In genomic region chr11:78245261-78245626, GRCm38 (mm10) we compare ENCODE assay signal across 9 mouse cellular contexts. TPM values are rescaled to one million over a fixed set of nuclear protein-coding genes. Genes with fewer than 3 reads are reported as not detected.
DNase-seq lines count a peak whose midpoint lies in the region; ATAC-seq lines count a peak whose summit lies in the region.
"Had no signal": no experiment of that assay in that cellular context is flagged by ENCODE, and none has a peak within 500 bp of the region (broad histone marks: within the 10 kb centered on the region; RNA-seq: fewer than 3 reads in every experiment).

No protein-coding gene starts in this region.

- peaks cover 5% of the 10 kb centered on the region for H3K36me3 ChIP-seq in heart, embryonic 16.5 days (ENCODE audit: control insufficient read depth, insufficient read depth)
- peaks cover 26% of the 10 kb centered on the region for H3K36me3 ChIP-seq in hindbrain, embryonic 10.5 days
- H3K36me3 ChIP-seq in macrophage (ENCODE audit: inconsistent target) = peaks cover 4% of the 10 kb centered on the region; the same call in 1 of the 2 replicates

- peak overlapping the region; percentile 94 for H3K4me2 ChIP-seq in heart, embryonic 16.5 days (ENCODE audit: low read depth, low read length)

- no peaks in the 10 kb centered on the region for H3K27me3 ChIP-seq in heart, embryonic 16.5 days (ENCODE audit: control insufficient read depth, insufficient read depth, low read length)
- H3K27me3 ChIP-seq in hindbrain, embryonic 10.5 days (ENCODE audit: insufficient read depth, poor library complexity, severe bottlenecking) = no peaks in the 10 kb centered on the region

- H3K4me3 ChIP-seq in heart, embryonic 16.5 days (ENCODE audit: low read length) = peak overlapping the region; percentile 85
- H3K4me3 ChIP-seq in hindbrain, embryonic 10.5 days = peak overlapping the region; percentile 99
- peak overlapping the region; percentile 100 for H3K4me3 ChIP-seq in macrophage (ENCODE audit: inconsistent target)

- under 1% methylated on average over 19 of the region's 19 CpGs for WGBS in heart, embryonic 16.5 days
- WGBS in hindbrain, embryonic 10.5 days = under 1% methylated on average over 19 of the region's 19 CpGs
- under 1% methylated on average over 19 of the region's 19 CpGs for WGBS in macrophage (ENCODE audit: missing documents)

- H3K4me1 ChIP-seq in heart, embryonic 16.5 days (ENCODE audit: control insufficient read depth, insufficient read depth, low read length) = peaks cover 14% of the 10 kb centered on the region
- H3K4me1 ChIP-seq in hindbrain, embryonic 10.5 days (replicated peaks) = peaks cover 37% of the 10 kb centered on the region

- peak overlapping the region; percentile 98 for H3K27ac ChIP-seq in heart, embryonic 16.5 days (ENCODE audit: low read length)
- H3K27ac ChIP-seq in hindbrain, embryonic 10.5 days = peak overlapping the region; percentile 95
- H3K27ac ChIP-seq in macrophage = peak overlapping the region; percentile 97

- H3K9ac ChIP-seq in heart, embryonic 16.5 days (ENCODE audit: low read length) = peak overlapping the region; percentile 92

- intact Hi-C loops in heart, postnatal 36 days (cut with DNase I) = no loop called here
- intact Hi-C loops in gastrocnemius, postnatal 36 days (cut with DNase I) = no loop called here

- DNase-seq in heart, postnatal 36 days = no peak
- no peak for DNase-seq in hindbrain, embryonic 10.5 days (ENCODE audit: low spot score)
- no peak for DNase-seq in gastrocnemius, postnatal 36 days
- no peak for DNase-seq in right cerebral cortex, adult 18-20 months
- DNase-seq in testis, postnatal 10 days (ENCODE audit: low spot score) = no peak

- no peak for ATAC-seq in heart, embryonic 16.5 days (replicated peaks; ENCODE audit: extremely low read depth, insufficient read depth, low FRiP score)
- peak; percentile 4 for ATAC-seq in activated CD4-positive, CD25-positive, alpha-beta regulatory T cell, adult 4 months

- peaks cover 94% of the 10 kb centered on the region for H3K79me2 ChIP-seq in macrophage (ENCODE audit: inconsistent target)

- H3K9me3 ChIP-seq in heart, embryonic 16.5 days (replicated peaks; ENCODE audit: control insufficient read depth, low read length) = no peaks in the 10 kb centered on the region
- H3K9me3 ChIP-seq in hindbrain, embryonic 10.5 days = no peaks in the 10 kb centered on the region

RNA-seq across cellular contexts. Expression of gene Sdf2, which starts 0.3 kb away (rescaled TPM):
- 58.0 and 64.5 TPM in 2 replicates for polyA plus RNA-seq in heart, embryonic 16.5 days (2015; fragmentation: Nextera tagmentation; extraction: Ambion mirVana)
- 10 to 100 TPM; 47.4 to 47.7 TPM for total RNA-seq in heart, postnatal 36 days (2021)
- polyA plus RNA-seq in activated CD4-positive, CD25-positive, alpha-beta regulatory T cell, adult 4 months (2017; shearing (Covaris generic)) = 100 to 1,000 TPM; 102 to 108 TPM
- 53.6 and 63.8 TPM in 2 replicates for polyA plus RNA-seq in hindbrain, embryonic 10.5 days (2016; fragmentation: Nextera tagmentation; extraction: Ambion mirVana)
- total RNA-seq in macrophage (2018; cell fraction: chromatin; rRNA removed) = 10 to 100 TPM; 34.9 to 90.7 (median 49.6) TPM
- total RNA-seq in macrophage (2018; cell fraction: cytosol; rRNA removed) = 10 to 100 TPM; 51.6 to 75.2 (median 64.9) TPM
- total RNA-seq in macrophage (2018; cell fraction: nucleus; rRNA removed) = 10 to 100 TPM; 32.0 to 85.2 (median 69.1) TPM
- 54.6 to 89.4 TPM (median 68.8 TPM) in 3 replicates for polyA plus RNA-seq in macrophage (2018)
- total RNA-seq in gastrocnemius, postnatal 36 days (2021) = 10 to 100 TPM; 40.7 to 41.1 TPM

RNA-seq across cellular contexts. Expression of gene Supt6, which starts 0.5 kb away (rescaled TPM):
- 16.3 and 16.9 TPM in 2 replicates for polyA plus RNA-seq in heart, embryonic 16.5 days (2015; fragmentation: Nextera tagmentation; extraction: Ambion mirVana)
- 10 to 100 TPM; 28.4 to 29.6 TPM for total RNA-seq in heart, postnatal 36 days (2021)
- polyA plus RNA-seq in activated CD4-positive, CD25-positive, alpha-beta regulatory T cell, adult 4 months (2017; shearing (Covaris generic)) = 10 to 100 TPM; 14.4 to 18.0 TPM
- polyA plus RNA-seq in hindbrain, embryonic 10.5 days (2016; fragmentation: Nextera tagmentation; extraction: Ambion mirVana) = 35.0 and 36.3 TPM in 2 replicates
- total RNA-seq in macrophage (2018; cell fraction: chromatin; rRNA removed) = 100 to 1,000 TPM in 14 of 26 experiments, 10 to 100 TPM in 12; 79.8 to 175 (median 102) TPM
- 10 to 100 TPM; 41.9 to 59.2 (median 51.7) TPM for total RNA-seq in macrophage (2018; cell fraction: cytosol; rRNA removed)
- 10 to 100 TPM; 62.5 to 89.5 (median 75.2) TPM for total RNA-seq in macrophage (2018; cell fraction: nucleus; rRNA removed)
- 35.9 to 79.5 TPM (median 42.0 TPM) in 3 replicates for polyA plus RNA-seq in macrophage (2018)
- 10 to 100 TPM; 21.9 to 23.1 TPM for total RNA-seq in gastrocnemius, postnatal 36 days (2021)

RNA-seq across cellular contexts. Expression of gene 2610507B11Rik, which starts 16.3 kb away (rescaled TPM):
- polyA plus RNA-seq in heart, embryonic 16.5 days (2015; fragmentation: Nextera tagmentation; extraction: Ambion mirVana) = 67.1 and 70.8 TPM in 2 replicates
- 100 to 1,000 TPM; 187 to 210 TPM for total RNA-seq in heart, postnatal 36 days (2021)
- 10 to 100 TPM; 21.1 to 38.7 TPM for polyA plus RNA-seq in activated CD4-positive, CD25-positive, alpha-beta regulatory T cell, adult 4 months (2017; shearing (Covaris generic))
- 53.2 and 65.6 TPM in 2 replicates for polyA plus RNA-seq in hindbrain, embryonic 10.5 days (2016; fragmentation: Nextera tagmentation; extraction: Ambion mirVana)
- total RNA-seq in macrophage (2018; cell fraction: chromatin; rRNA removed) = 100 to 1,000 TPM in 22 of 26 experiments, 10 to 100 TPM in 4; 77.2 to 649 (median 274) TPM
- 100 to 1,000 TPM in 21 of 26 experiments, 10 to 100 TPM in 5; 71.0 to 193 (median 125) TPM for total RNA-seq in macrophage (2018; cell fraction: cytosol; rRNA removed)
- total RNA-seq in macrophage (2018; cell fraction: nucleus; rRNA removed) = 100 to 1,000 TPM in 24 of 26 experiments, 10 to 100 TPM in 2; 96.0 to 437 (median 178) TPM
- polyA plus RNA-seq in macrophage (2018) = 144 to 210 TPM (median 148 TPM) in 3 replicates
- 100 to 1,000 TPM; 212 to 228 TPM for total RNA-seq in gastrocnemius, postnatal 36 days (2021)

RNA-seq across cellular contexts. Expression of gene BC030499, which starts 45.4 kb away (rescaled TPM):
- polyA plus RNA-seq in heart, embryonic 16.5 days (2015; fragmentation: Nextera tagmentation; extraction: Ambion mirVana) = 0.32 and 0.51 TPM in 2 replicates
- total RNA-seq in heart, postnatal 36 days (2021) = under 1 TPM; 0.50 to 0.62 TPM
- 1 to 10 TPM in 1 of 2 experiments, under 1 TPM in 1; 0.65 to 1.2 TPM for polyA plus RNA-seq in activated CD4-positive, CD25-positive, alpha-beta regulatory T cell, adult 4 months (2017; shearing (Covaris generic))
- 0.52 and 0.93 TPM in 2 replicates for polyA plus RNA-seq in hindbrain, embryonic 10.5 days (2016; fragmentation: Nextera tagmentation; extraction: Ambion mirVana)
- total RNA-seq in macrophage (2018; cell fraction: chromatin; rRNA removed) = 10 to 100 TPM in 14 of 26 experiments, 1 to 10 TPM in 12; 1.8 to 36.5 (median 10.8) TPM
- total RNA-seq in macrophage (2018; cell fraction: cytosol; rRNA removed) = under 1 TPM in 20 of 26 experiments, not detected in 6; 0.05 to 0.91 (median 0.27) TPM
- total RNA-seq in macrophage (2018; cell fraction: nucleus; rRNA removed) = 10 to 100 TPM in 7 of 26 experiments, 1 to 10 TPM in 18, under 1 TPM in 1; 0.97 to 40.9 (median 4.0) TPM
- 0.32 to 1.4 TPM (median 0.54 TPM) in 3 replicates for polyA plus RNA-seq in macrophage (2018)
- total RNA-seq in gastrocnemius, postnatal 36 days (2021) = under 1 TPM; 0.42 to 0.84 TPM

RNA-seq across cellular contexts. Expression of gene Proca1, which starts 52.1 kb away (rescaled TPM):
- polyA plus RNA-seq in heart, embryonic 16.5 days (2015; fragmentation: Nextera tagmentation; extraction: Ambion mirVana) = 2.4 and 2.6 TPM in 2 replicates
- under 1 TPM; 0.50 to 0.70 TPM for total RNA-seq in heart, postnatal 36 days (2021)
- polyA plus RNA-seq in activated CD4-positive, CD25-positive, alpha-beta regulatory T cell, adult 4 months (2017; shearing (Covaris generic)) = 1 to 10 TPM in 1 of 2 experiments, under 1 TPM in 1; 0.49 to 2.5 TPM
- 1.6 and 1.8 TPM in 2 replicates for polyA plus RNA-seq in hindbrain, embryonic 10.5 days (2016; fragmentation: Nextera tagmentation; extraction: Ambion mirVana)
- under 1 TPM in 1 of 26 experiments, not detected in 25; 0.98 TPM for total RNA-seq in macrophage (2018; cell fraction: chromatin; rRNA removed)
- under 1 TPM in 17 of 26 experiments, not detected in 9; 0.14 to 0.30 (median 0.23) TPM for total RNA-seq in macrophage (2018; cell fraction: cytosol; rRNA removed)
- total RNA-seq in macrophage (2018; cell fraction: nucleus; rRNA removed) = under 1 TPM in 1 of 26 experiments, not detected in 25; 0.60 TPM
- 0.16 to 0.43 TPM in 2 of 3 replicates, not detected in the other for polyA plus RNA-seq in macrophage (2018)
- total RNA-seq in gastrocnemius, postnatal 36 days (2021) = under 1 TPM in 1 of 2 experiments, not detected in 1; 0.74 TPM
- total RNA-seq: neutrophil, adult 5-6 weeks had no signal
